Mouse (Mus musculus) limb, embryonic 14.5 days (tissue): ENCODE measurements around the gene Fcgr1. TPM values are rescaled to one million over a fixed set of nuclear protein-coding genes. Genes with fewer than 3 reads are reported as not detected.

Experiments
- ATAC-seq: fragments of 200-750 bp; cut with Nextera tagmentation; 2 replicates; pipeline ENCODE4 v1.8.0; 2017; ENCODE audit warnings: low read depth, moderate number of reproducible peaks, moderate TSS enrichment; ENCODE audit not compliant: low FRiP score
- DNase-seq: peaks from one replicate; pipeline ENCODE4 v3.0.0-alpha.2; 2015; ENCODE audit warnings: low spot score
- H3K27ac ChIP-seq: fragments of 300-500 bp; sonication (generic); replicated peaks from 2 replicates; pipeline ENCODE4 v1.5.1; 2014; ENCODE audit warnings: low read depth, mild to moderate bottlenecking, low read length, moderate library complexity, mixed read lengths
- H3K27me3 ChIP-seq: fragments of 300-500 bp; sonication (generic); 2 replicates; pipeline ENCODE4 v1.6.1; 2014; ENCODE audit warnings: low read length, mixed read lengths; ENCODE audit not compliant: control insufficient read depth, insufficient read depth
- H3K36me3 ChIP-seq: fragments of 300-500 bp; sonication (generic); 2 replicates; pipeline ENCODE4 v1.6.1; 2014; ENCODE audit warnings: mild to moderate bottlenecking, low read length, moderate library complexity, mixed read lengths; ENCODE audit not compliant: control insufficient read depth, insufficient read depth
- H3K4me1 ChIP-seq: fragments of 300-500 bp; sonication (generic); 2 replicates; pipeline ENCODE4 v1.6.1; 2014; ENCODE audit warnings: antibody characterized with exemption, low read length, mixed read lengths; ENCODE audit not compliant: control insufficient read depth, insufficient read depth
- H3K4me2 ChIP-seq: fragments of 300-500 bp; sonication (generic); replicated peaks from 2 replicates; pipeline ENCODE4 v1.6.1; 2014; ENCODE audit warnings: low read depth, mild to moderate bottlenecking, low read length, moderate library complexity; ENCODE audit not compliant: severe bottlenecking
- H3K4me3 ChIP-seq: fragments of 300-500 bp; sonication (generic); replicated peaks from 2 replicates; pipeline ENCODE4 v1.5.1; 2014; ENCODE audit warnings: low read length
- H3K9ac ChIP-seq: fragments of 300-500 bp; sonication (generic); 2 replicates; pipeline ENCODE4 v1.6.1; 2014; ENCODE audit warnings: mild to moderate bottlenecking, low read depth, low read length, moderate library complexity; ENCODE audit not compliant: severe bottlenecking
- H3K9me3 ChIP-seq: fragments of 300-500 bp; sonication (generic); 2 replicates; pipeline ENCODE4 v1.6.1; 2016; ENCODE audit warnings: low read length; ENCODE audit not compliant: control insufficient read depth
- POLR2A ChIP-seq: fragments of 200-500 bp; IDR thresholded peaks from 2 replicates; pipeline ENCODE4 v1.8.0; 2012; ENCODE audit warnings: inconsistent platforms, mild to moderate bottlenecking, moderate library complexity, borderline replicate concordance; ENCODE audit not compliant: insufficient read depth, insufficient read length; ENCODE audit errors: extremely low read depth
- WGBS: fragments of 180-500 bp; shearing (Covaris S2); extraction: QIAGEN DNeasy Blood & Tissue Kit; methylation state at CpG from one replicate; pipeline ENCODE4 v1.1.7; 2014; 5-methylcytosine and 5-hydroxymethylcytosine counted together
- polyA plus RNA-seq, 2 experiments: library from polyadenylated mRNA; depleted of rRNA in 1 of 2; stranded (reverse) in 1 of 2; unstranded in 1 of 2; fragments of >200 nt; fragmentation: Nextera tagmentation in 1 of 2; extraction: Ambion mirVana in 1 of 2; gene quantifications; 2 replicates each; pipeline versions ENCODE4 v1.2.1 to v1.2.3; 2012 to 2014

The Fcgr1 gene
- polyA plus RNA-seq, 2 experiments: 3.1 to 3.3 TPM

DNA sequence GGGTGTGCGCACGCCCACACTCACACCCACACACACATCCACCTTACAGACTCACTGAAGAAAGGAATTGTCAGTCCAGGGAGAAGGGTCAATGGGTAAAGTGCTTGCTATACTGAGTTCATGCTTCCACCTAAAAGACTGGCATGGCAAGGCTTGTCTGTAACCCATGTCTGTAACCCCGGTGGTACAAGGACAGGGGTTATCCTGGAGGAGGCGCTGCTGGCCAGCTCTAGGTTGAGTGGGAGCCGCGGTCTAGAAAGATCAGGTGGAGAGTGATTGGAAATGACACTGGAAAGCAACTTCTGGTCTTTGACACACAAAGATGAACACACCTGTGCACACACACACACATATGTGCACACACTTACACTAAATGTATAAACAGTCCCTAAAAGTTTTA, 13.1 kb downstream of the Fcgr1 start:
- no peak for ATAC-seq
- no peak overlapping the region for H3K4me3 ChIP-seq
- TF ChIP-seq POLR2A: no peak
- DNase-seq: no peak
- H3K27ac ChIP-seq: no peak overlapping the region
- no peaks in the 10 kb centered on the region for H3K36me3 ChIP-seq
- WGBS: 58% methylated on average over 6 of the region's 6 CpGs
- no peak overlapping the region for H3K4me2 ChIP-seq
- H3K27me3 ChIP-seq: no peaks in the 10 kb centered on the region
- H3K4me1 ChIP-seq: peaks cover 3% of the 10 kb centered on the region; the same call in 1 of the 2 replicates
- no peaks in the 10 kb centered on the region for H3K9me3 ChIP-seq
- H3K9ac ChIP-seq: no peak overlapping the region

DNA sequence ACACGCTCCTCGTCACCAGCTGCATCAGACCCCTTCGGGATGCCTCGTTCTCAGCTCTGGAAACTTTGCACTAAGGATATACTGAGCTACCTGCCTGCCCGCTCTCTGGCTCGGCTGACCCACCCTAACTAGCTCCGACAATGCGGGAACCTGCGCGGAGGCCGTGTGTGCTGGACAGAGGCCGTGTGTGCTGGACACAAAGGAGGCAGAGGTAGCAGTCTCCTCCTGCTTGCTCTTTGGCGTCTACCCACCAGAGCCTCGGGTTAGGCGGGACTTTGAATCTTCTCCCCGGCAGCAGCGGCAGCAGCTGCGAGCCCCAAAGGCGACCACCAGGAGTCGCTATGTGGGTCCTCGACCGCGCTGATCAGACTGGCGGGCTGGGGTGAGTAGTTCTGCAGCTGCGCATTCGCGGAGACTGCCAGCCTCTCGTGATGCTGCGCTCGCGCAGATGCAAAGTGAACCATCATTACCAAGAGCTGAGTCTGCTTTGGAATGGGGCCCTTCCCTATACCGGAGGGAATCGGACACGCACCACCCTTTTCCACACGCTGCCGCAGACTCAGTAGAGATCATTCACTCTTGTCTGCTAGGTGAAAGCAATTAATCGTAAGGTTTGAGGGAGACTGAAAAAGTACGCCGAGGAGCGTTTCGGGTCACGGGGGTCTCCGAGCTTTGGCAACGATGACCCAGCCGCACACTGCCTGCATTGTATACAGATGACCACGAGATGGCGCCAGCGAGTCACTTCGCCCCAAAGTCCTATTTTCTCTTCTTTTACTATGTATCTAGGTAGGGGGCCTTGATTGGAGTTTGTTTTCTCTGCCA, 15.8 kb downstream of the Fcgr1 start:
- Histone ChIP-seq H3K9ac (peak overlapping the region; percentile 59), H3K27ac (peak overlapping the region; percentile 84), H3K4me3 (peak overlapping the region; percentile 43), H3K36me3 (no peaks in the 10 kb centered on the region), H3K4me1 (peaks cover 3% of the 10 kb centered on the region; the same call in 1 of the 2 replicates), H3K4me2 (peak overlapping the region; percentile 71), H3K27me3 (no peaks in the 10 kb centered on the region), H3K9me3 (no peaks in the 10 kb centered on the region)
- no peak for TF ChIP-seq POLR2A
- WGBS: under 1% methylated on average over 49 of the region's 49 CpGs
- ATAC-seq: peak; percentile 95
- peak; percentile 94 for DNase-seq

DNA sequence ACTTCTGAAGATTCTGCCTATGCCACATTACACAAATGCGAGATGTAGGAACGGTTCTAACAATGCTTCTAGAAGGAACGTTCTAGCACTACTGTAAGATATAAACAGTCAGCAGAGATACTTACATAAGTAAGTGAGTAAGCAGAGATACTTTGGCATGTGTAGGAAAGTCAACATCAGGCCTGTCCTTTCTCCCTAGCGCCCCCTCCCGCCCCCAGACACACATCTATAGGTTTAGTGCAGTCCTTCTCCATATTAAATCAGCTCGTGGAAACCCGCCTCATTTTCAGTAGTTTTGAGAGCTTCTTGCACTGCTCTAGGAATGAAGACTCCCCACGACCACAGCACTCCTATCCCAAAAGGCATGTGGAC, 16.4 kb downstream of the Fcgr1 start:
- H3K9ac ChIP-seq: peak overlapping the region; percentile 59
- no peaks in the 10 kb centered on the region for H3K27me3 ChIP-seq
- DNase-seq (peak; percentile 50), ATAC-seq (peak; percentile 20)
- peak overlapping the region; percentile 79 for H3K27ac ChIP-seq
- peak overlapping the region; percentile 43 for H3K4me3 ChIP-seq
- no peaks in the 10 kb centered on the region for H3K9me3 ChIP-seq
- H3K36me3 ChIP-seq: no peaks in the 10 kb centered on the region
- TF ChIP-seq POLR2A: no peak
- H3K4me1 ChIP-seq: peaks cover 3% of the 10 kb centered on the region; the same call in 1 of the 2 replicates
- WGBS: 13% methylated on average over 8 of the region's 8 CpGs
- H3K4me2 ChIP-seq: peak overlapping the region; percentile 71

DNA sequence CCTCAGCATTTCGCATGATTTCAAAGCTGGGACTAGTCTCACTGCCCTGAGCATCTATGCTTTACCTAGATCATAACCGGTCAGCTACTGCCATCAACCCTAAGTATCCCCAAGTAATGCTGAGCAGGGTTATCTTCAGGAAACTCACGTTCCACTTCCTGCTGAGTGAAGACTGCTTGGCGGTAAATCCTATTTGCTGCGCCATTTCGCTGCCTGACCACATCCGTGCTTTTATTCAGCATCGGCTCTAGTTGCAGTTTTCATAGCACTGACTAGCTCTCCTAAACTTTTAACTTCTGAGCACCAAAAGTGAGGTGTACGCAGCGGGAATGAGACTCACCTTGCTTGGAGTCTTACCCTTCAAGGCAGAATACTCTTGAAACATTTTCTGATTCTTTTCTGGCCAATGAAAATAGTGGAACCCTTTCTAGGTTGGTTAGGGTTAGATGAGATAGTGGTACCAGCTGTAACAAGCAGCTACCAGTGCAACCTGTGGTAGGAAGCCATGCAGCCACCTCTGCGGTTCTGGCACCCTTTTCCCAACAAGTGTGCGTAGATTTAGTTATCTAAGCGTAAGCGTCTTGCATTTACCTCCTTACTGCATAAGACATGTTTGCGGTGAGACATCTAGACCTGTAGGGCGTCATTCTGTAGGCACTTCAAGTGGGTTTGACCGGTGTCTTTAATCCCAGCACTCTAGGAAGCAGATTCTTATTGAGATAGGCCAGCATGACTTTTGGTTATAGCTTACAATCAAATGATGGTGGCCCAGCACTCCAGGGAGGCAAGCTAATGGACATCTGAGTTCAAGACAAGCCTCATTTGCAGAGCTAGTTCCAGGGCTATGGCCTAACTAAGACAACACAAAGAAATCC, 19.9 kb downstream of the Fcgr1 start:
- H3K27me3 ChIP-seq: no peaks in the 10 kb centered on the region
- no peak overlapping the region for H3K27ac ChIP-seq
- WGBS: 87% methylated on average over 17 of the region's 17 CpGs
- H3K36me3 ChIP-seq: no peaks in the 10 kb centered on the region
- no peak for TF ChIP-seq POLR2A
- H3K4me3 ChIP-seq: no peak overlapping the region
- H3K4me2 ChIP-seq: no peak overlapping the region
- H3K9me3 ChIP-seq: no peaks in the 10 kb centered on the region
- DNase-seq (no peak), ATAC-seq (no peak)
- H3K9ac ChIP-seq: no peak overlapping the region
- peaks cover 3% of the 10 kb centered on the region; the same call in 1 of the 2 replicates for H3K4me1 ChIP-seq
